Mouse (Mus musculus): ENCODE results near the gene Nfe2l2.
"Not testable (repeated sequence)": the region's sequence is repeated elsewhere in the genome, so short reads cannot be mapped to it uniquely, and the experiment has no call there.

Nfe2l2 gene

GRCm38 (mm10) chr2:75650437-75650836, 54.0 kb downstream of the Nfe2l2 start:
- in situ Hi-C loops (cut with MboI, MseI) = no loop called here

- in situ Hi-C loops (cut with MboI, MseI) = no loop called here
Measured at GRCm38 (mm10) chr2:75645251-75645650, 59.2 kb downstream of the Nfe2l2 start.

GRCm38 (mm10) chr2:75643950-75644349, 60.5 kb downstream of the Nfe2l2 start:
- in situ Hi-C loops (cut with MboI, MseI) = no loop called here

GRCm38 (mm10) chr2:75642795-75643550, 61.5 kb downstream of the Nfe2l2 start:
- in situ Hi-C loops (cut with MboI, MseI) = no loop called here

GRCm38 (mm10) chr2:75642312-75642711, 62.1 kb downstream of the Nfe2l2 start:
- in situ Hi-C loops (cut with MboI, MseI) = not testable (repeated sequence)

- in situ Hi-C loops (cut with MboI, MseI) = not testable (repeated sequence)
Measured at GRCm38 (mm10) chr2:75639535-75639934, 64.9 kb downstream of the Nfe2l2 start.

GRCm38 (mm10) chr2:75637822-75638221, 66.6 kb downstream of the Nfe2l2 start:
- in situ Hi-C loops (cut with MboI, MseI) = not testable (repeated sequence)

- in situ Hi-C loops (cut with MboI, MseI) = no loop called here
Measured at GRCm38 (mm10) chr2:75637361-75637760, 67.1 kb downstream of the Nfe2l2 start.

GRCm38 (mm10) chr2:75637055-75637304, 67.5 kb downstream of the Nfe2l2 start:
- in situ Hi-C loops (cut with MboI, MseI) = not testable (repeated sequence)

GRCm38 (mm10) chr2:75636261-75637054, 68.0 kb downstream of the Nfe2l2 start:
- in situ Hi-C loops (cut with MboI, MseI) = no loop called here

- in situ Hi-C loops (cut with MboI, MseI) = not testable (repeated sequence)
Measured at GRCm38 (mm10) chr2:75634431-75634830, 70.0 kb downstream of the Nfe2l2 start.

- in situ Hi-C loops (cut with MboI, MseI) = no loop called here
Measured at GRCm38 (mm10) chr2:75633784-75634183, 70.7 kb downstream of the Nfe2l2 start.

- in situ Hi-C loops (cut with MboI, MseI) = no loop called here
Measured at GRCm38 (mm10) chr2:75633381-75633780, 71.1 kb downstream of the Nfe2l2 start.

GRCm38 (mm10) chr2:75632721-75633181, 71.7 kb downstream of the Nfe2l2 start:
- in situ Hi-C loops (cut with MboI, MseI) = no loop called here

GRCm38 (mm10) chr2:75632043-75632442, 72.4 kb downstream of the Nfe2l2 start:
- in situ Hi-C loops (cut with MboI, MseI) = no loop called here

GRCm38 (mm10) chr2:75631421-75631820, 73.0 kb downstream of the Nfe2l2 start:
- in situ Hi-C loops (cut with MboI, MseI) = no loop called here

GRCm38 (mm10) chr2:75628487-75628886, 76.0 kb downstream of the Nfe2l2 start:
- in situ Hi-C loops (cut with MboI, MseI) = no loop called here

GRCm38 (mm10) chr2:75626597-75627440, 77.6 kb downstream of the Nfe2l2 start:
- in situ Hi-C loops (cut with MboI, MseI) = no loop called here

Measured in T-helper 1 cell (primary cell).